In the genomic region with DNA sequence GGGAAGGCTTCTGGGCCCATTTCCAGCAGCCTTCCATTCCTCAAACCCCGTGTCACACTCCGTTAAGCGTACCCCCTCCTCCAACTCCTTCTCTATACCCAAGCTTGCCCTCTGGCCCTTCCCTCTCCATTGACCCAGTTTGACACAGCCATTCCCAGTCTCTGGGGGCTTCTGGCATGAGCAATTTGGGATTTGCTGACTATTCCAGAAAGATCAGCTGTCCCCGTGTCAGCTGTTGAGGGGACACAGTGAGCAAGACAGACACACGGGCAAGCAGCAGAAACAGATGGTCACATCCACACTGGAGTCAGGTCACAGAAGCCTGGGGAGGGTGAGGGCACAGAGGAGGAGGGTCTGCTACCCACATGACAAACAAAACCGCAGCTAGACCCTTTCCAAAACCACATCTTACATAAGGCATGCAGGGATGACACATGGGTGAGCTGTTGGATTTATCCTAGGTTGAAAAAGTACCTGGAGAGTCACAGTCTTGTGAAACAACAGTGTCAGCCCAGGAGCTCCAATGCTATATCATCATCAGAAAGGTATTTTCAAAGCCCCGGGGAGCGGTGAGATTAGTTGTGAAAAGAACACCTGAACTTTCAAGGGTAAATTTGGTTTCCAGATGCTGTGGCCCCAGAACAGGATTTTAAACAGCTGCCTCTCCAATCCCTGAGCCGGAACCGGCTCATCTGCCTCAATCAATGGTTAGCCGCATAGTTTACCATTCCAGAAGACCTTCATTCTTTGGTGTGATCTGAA, we compare ENCODE assay signal across 20 mouse cellular contexts.
DNase-seq lines count a peak whose midpoint lies in the region; ATAC-seq and TF ChIP-seq lines count a peak whose summit lies in the region.
"Had no signal": no experiment of that assay in that cellular context is flagged by ENCODE, and none has a peak within 500 bp of the region (broad histone marks: within the 10 kb centered on the region; RNA-seq: fewer than 3 reads in every experiment).

No protein-coding gene starts in this region.

- H3K9ac ChIP-seq in kidney, embryonic 16.5 days (replicated peaks; ENCODE audit: low read length): no peak overlapping the region
- no peak overlapping the region for H3K9ac ChIP-seq in embryonic facial prominence, embryonic 12.5 days
- H3K9ac ChIP-seq: forebrain, embryonic 13.5 days; liver, embryonic 15.5 days; neural tube, embryonic 12.5 days had no signal

- H3K36me3 ChIP-seq in kidney, embryonic 16.5 days (ENCODE audit: insufficient read depth, low read length): no peaks in the 10 kb centered on the region
- no peaks in the 10 kb centered on the region for H3K36me3 ChIP-seq in embryonic facial prominence, embryonic 12.5 days
- H3K36me3 ChIP-seq in myocyte (ENCODE audit: control insufficient read depth, insufficient read depth): no peaks in the 10 kb centered on the region
- H3K36me3 ChIP-seq: liver, embryonic 15.5 days; neural tube, embryonic 12.5 days had no signal

- no peak overlapping the region for H3K4me2 ChIP-seq in kidney, embryonic 16.5 days (replicated peaks; ENCODE audit: low read depth, low read length)
- H3K4me2 ChIP-seq in embryonic facial prominence, embryonic 12.5 days (replicated peaks): no peak overlapping the region
- no peak overlapping the region for H3K4me2 ChIP-seq in myocyte (ENCODE audit: low read depth)
- H3K4me2 ChIP-seq: forebrain, embryonic 13.5 days; liver, embryonic 15.5 days; neural tube, embryonic 12.5 days had no signal

- ATAC-seq in kidney, embryonic 16.5 days (ENCODE audit: low FRiP score, low TSS enrichment): peak; percentile 36; the same call in 1 of the 2 replicates
- 0 out of 2 replicates have a peak, but pooled peaks have one; percentile 35 for ATAC-seq in embryonic facial prominence, embryonic 12.5 days (ENCODE audit: insufficient number of reproducible peaks, insufficient read depth, low FRiP score, low TSS enrichment)
- no peak for ATAC-seq in erythroid progenitor cell, adult 5-6 weeks (replicated peaks; ENCODE audit: low FRiP score, poor library complexity, severe bottlenecking)
- ATAC-seq: forebrain, embryonic 13.5 days; inflammation-experienced regulatory T-cells, adult 6 months; lung, postnatal 0 days had no signal

- intact Hi-C loops in gastrocnemius, postnatal 36 days (cut with DNase I): no loop called here

- no peak for TF ChIP-seq POLR2A in myocyte (IDR thresholded peaks at IDR 0.05; ENCODE audit: insufficient read length, low read depth)

- no peak overlapping the region for H3ac ChIP-seq in myocyte (ENCODE audit: control insufficient read depth, insufficient read length)

- 57% methylated on average over 11 of the region's 11 CpGs for WGBS in kidney, embryonic 16.5 days
- 72% methylated on average over 11 of the region's 11 CpGs for WGBS in embryonic facial prominence, embryonic 12.5 days

- H3K27ac ChIP-seq in kidney, embryonic 16.5 days (ENCODE audit: low read length): no peak overlapping the region
- no peak overlapping the region for H3K27ac ChIP-seq in embryonic facial prominence, embryonic 12.5 days
- H3K27ac ChIP-seq: forebrain, embryonic 13.5 days; heart, adult 2 months; layer of hippocampus, adult 2 months; liver, embryonic 15.5 days; neural tube, embryonic 12.5 days had no signal

- H3K4me1 ChIP-seq in kidney, embryonic 16.5 days (ENCODE audit: insufficient read depth, low read length): peaks cover 19% of the 10 kb centered on the region
- no peaks in the 10 kb centered on the region for H3K4me1 ChIP-seq in embryonic facial prominence, embryonic 12.5 days
- H3K4me1 ChIP-seq: forebrain, embryonic 13.5 days; liver, embryonic 15.5 days; neural tube, embryonic 12.5 days had no signal

- H3K9me3 ChIP-seq in kidney, embryonic 16.5 days (ENCODE audit: low read length): no peaks in the 10 kb centered on the region
- no peaks in the 10 kb centered on the region for H3K9me3 ChIP-seq in embryonic facial prominence, embryonic 12.5 days
- H3K9me3 ChIP-seq: forebrain, embryonic 13.5 days; liver, embryonic 15.5 days; neural tube, embryonic 12.5 days had no signal

- H3K4me3 ChIP-seq in kidney, embryonic 16.5 days (ENCODE audit: low read length): no peak overlapping the region
- no peak overlapping the region for H3K4me3 ChIP-seq in embryonic facial prominence, embryonic 12.5 days
- H3K4me3 ChIP-seq in myocyte: no peak overlapping the region
- H3K4me3 ChIP-seq: forebrain, embryonic 13.5 days; heart, adult 2 months; layer of hippocampus, adult 2 months; liver, embryonic 15.5 days; neural tube, embryonic 12.5 days had no signal

- no peaks in the 10 kb centered on the region for H3K27me3 ChIP-seq in kidney, embryonic 16.5 days (ENCODE audit: insufficient read depth, low read length)
- H3K27me3 ChIP-seq in embryonic facial prominence, embryonic 12.5 days: no peaks in the 10 kb centered on the region
- H3K27me3 ChIP-seq in myocyte (ENCODE audit: control insufficient read depth, insufficient read depth, insufficient read length): no peaks in the 10 kb centered on the region
- H3K27me3 ChIP-seq: forebrain, embryonic 13.5 days; neural tube, embryonic 12.5 days had no signal

- peak; percentile 30 for DNase-seq in gastrocnemius, adult 18-20 months (ENCODE audit: low spot score)
- DNase-seq in gastrocnemius, postnatal 36 days: no peak
- no peak for DNase-seq in kidney, postnatal 4 days
- DNase-seq: adrenal gland, postnatal 10 days; cerebellum, adult 11 months; heart, adult 2 months; kidney, adult 8-10 months; midbrain, embryonic 14.5 days; right cerebral cortex, postnatal 4 days; thymus, postnatal 14 days had no signal

- no peaks in the 10 kb centered on the region for H3K79me2 ChIP-seq in myocyte (ENCODE audit: control insufficient read depth, insufficient read depth)

TF ChIP-seq in myocyte, 11 proteins besides CTCF, POLR2A, EP300 and RAD21:
- TF ChIP-seq USF1 (IDR thresholded peaks at IDR 0.05; ENCODE audit: low read depth) (peak; percentile 0), TCF3 (IDR thresholded peaks at IDR 0.05; ENCODE audit: insufficient read length, low read depth) (peak; percentile 95), REST (IDR thresholded peaks at IDR 0.05; ENCODE audit: insufficient read depth, insufficient read length) (no peak), MYOD1 (IDR thresholded peaks at IDR 0.05; ENCODE audit: control insufficient read depth in 1 of 3, insufficient read length in 2 of 3, low read depth in 2 of 3) (peak; percentile 64 to 97 (median 90)), TCF12 (IDR thresholded peaks at IDR 0.05; ENCODE audit: insufficient read depth, poor library complexity, severe bottlenecking) (peak; percentile 97), MYOG (IDR thresholded peaks at IDR 0.05; ENCODE audit: control insufficient read depth in 1 of 3, insufficient read depth in 1 of 3, insufficient read length in 2 of 3, low read depth in 2 of 3) (peak; percentile 93 to 99 (median 98)), SRF (IDR thresholded peaks at IDR 0.05; ENCODE audit: control insufficient read depth, insufficient read length, low read depth) (no peak)
